Mouse (Mus musculus) testis, adult 2 months (tissue): ENCODE measurements at regions not wholly inside any gene's neighbourhood (a gene's known extent, or its start where the extent isn't known, plus 50 kb on each side); places are given as distances from the start of the nearest gene placed in this dataset.

Experiments
- CTCF ChIP-seq: fragments of 200-500 bp; IDR thresholded peaks from 2 replicates; pipeline ENCODE4 v1.5.1; 2012; ENCODE audit warnings: low read depth, mild to moderate bottlenecking, inconsistent platforms, low read length, moderate library complexity; ENCODE audit not compliant: control insufficient read depth, insufficient read depth, insufficient replicate concordance
- POLR2A ChIP-seq: fragments of 200-500 bp; IDR thresholded peaks from 2 replicates; pipeline ENCODE4 v1.6.1; 2012; ENCODE audit warnings: low read depth, mild to moderate bottlenecking, inconsistent platforms, low read length, moderate library complexity; ENCODE audit not compliant: control insufficient read depth

- TF ChIP-seq CTCF = no peak
- no peak for TF ChIP-seq POLR2A
Measured at GRCm38 (mm10) chr3:70130241-70131029, 123.0 kb downstream of the Otol1 start.
